Mouse (Mus musculus) midbrain, embryonic 15.5 days (tissue): Measurements from ENCODE around the gene Zfp341. TPM values are rescaled to one million over a fixed set of nuclear protein-coding genes. Genes with fewer than 3 reads are reported as not detected.

ENCODE experiments used
- ATAC-seq: fragments of 200-750 bp; cut with Nextera tagmentation; replicated peaks from 2 replicates; pipeline ENCODE4 v1.8.0; 2017; ENCODE audit warnings: moderate TSS enrichment
- H3K27ac ChIP-seq: fragments of 300-500 bp; sonication (generic); 2 replicates; pipeline ENCODE4 v1.5.1; 2015; ENCODE audit warnings: mild to moderate bottlenecking, inconsistent platforms
- H3K27me3 ChIP-seq: fragments of 300-500 bp; sonication (generic); replicated peaks from 2 replicates; pipeline ENCODE4 v1.6.1; 2015; ENCODE audit warnings: inconsistent platforms
- H3K36me3 ChIP-seq: fragments of 300-500 bp; sonication (generic); replicated peaks from 2 replicates; pipeline ENCODE4 v1.6.1; 2015; ENCODE audit warnings: inconsistent platforms
- H3K4me1 ChIP-seq: fragments of 300-500 bp; sonication (generic); 2 replicates; pipeline ENCODE4 v1.6.1; 2015; ENCODE audit warnings: inconsistent platforms
- H3K4me2 ChIP-seq: fragments of 300-500 bp; sonication (generic); 2 replicates; pipeline ENCODE4 v1.6.1; 2015; ENCODE audit warnings: inconsistent platforms, mild to moderate bottlenecking, moderate library complexity
- H3K4me3 ChIP-seq: fragments of 300-500 bp; sonication (generic); 2 replicates; pipeline ENCODE4 v1.5.1; 2015; ENCODE audit warnings: mild to moderate bottlenecking, inconsistent platforms
- H3K9ac ChIP-seq: fragments of 300-500 bp; sonication (generic); 2 replicates; pipeline ENCODE4 v1.6.1; 2015; ENCODE audit warnings: mild to moderate bottlenecking, inconsistent platforms
- H3K9me3 ChIP-seq: fragments of 300-500 bp; sonication (generic); 2 replicates; pipeline ENCODE4 v1.6.1; 2016; ENCODE audit warnings: inconsistent platforms
- WGBS: fragments of 180-500 bp; shearing (Covaris S2); methylation state at CpG from one replicate; pipeline ENCODE4 v1.1.7; 2015; ENCODE audit warnings: mixed read lengths; 5-methylcytosine and 5-hydroxymethylcytosine counted together
- polyA plus RNA-seq: library from polyadenylated mRNA; unstranded; fragments of >200 nt; fragmentation: Nextera tagmentation; extraction: Ambion mirVana; gene quantifications from 2 replicates; pipeline ENCODE4 v1.2.1, GENCODE M21; 2015

Gene Zfp341
- polyA plus RNA-seq, 1 experiment from 2014 or later = 2.6 TPM

DNA sequence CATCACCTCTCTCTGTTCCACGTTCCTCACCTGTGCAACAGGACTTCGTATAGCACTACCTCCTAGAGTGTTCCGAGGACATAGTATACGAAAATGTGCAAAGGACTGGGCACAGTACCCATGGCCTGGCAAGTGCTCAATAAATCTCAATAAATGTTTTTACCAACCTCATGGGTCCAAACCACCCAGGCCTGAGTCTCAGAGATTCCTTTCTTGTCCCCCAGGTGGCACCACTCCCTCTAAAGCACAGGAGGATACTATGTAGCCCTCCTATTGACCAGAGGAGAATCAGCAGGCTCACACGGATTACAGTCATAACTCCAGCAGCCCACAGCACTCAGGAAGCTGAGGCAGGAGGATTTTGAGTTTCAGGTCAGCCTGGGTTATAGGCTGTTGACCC is 33.5 kb downstream of the Zfp341 start:
- H3K4me3 ChIP-seq = no peak overlapping the region
- no peak overlapping the region for H3K27ac ChIP-seq
- 80% methylated on average over 5 of the region's 5 CpGs for WGBS
- no peaks in the 10 kb centered on the region for H3K27me3 ChIP-seq
- no peak for ATAC-seq
- H3K36me3 ChIP-seq = peaks cover 17% of the 10 kb centered on the region; the same call in 1 of the 2 replicates
- no peak overlapping the region for H3K9ac ChIP-seq
- H3K9me3 ChIP-seq = no peaks in the 10 kb centered on the region
- H3K4me2 ChIP-seq = no peak overlapping the region
- H3K4me1 ChIP-seq = no peaks in the 10 kb centered on the region

DNA sequence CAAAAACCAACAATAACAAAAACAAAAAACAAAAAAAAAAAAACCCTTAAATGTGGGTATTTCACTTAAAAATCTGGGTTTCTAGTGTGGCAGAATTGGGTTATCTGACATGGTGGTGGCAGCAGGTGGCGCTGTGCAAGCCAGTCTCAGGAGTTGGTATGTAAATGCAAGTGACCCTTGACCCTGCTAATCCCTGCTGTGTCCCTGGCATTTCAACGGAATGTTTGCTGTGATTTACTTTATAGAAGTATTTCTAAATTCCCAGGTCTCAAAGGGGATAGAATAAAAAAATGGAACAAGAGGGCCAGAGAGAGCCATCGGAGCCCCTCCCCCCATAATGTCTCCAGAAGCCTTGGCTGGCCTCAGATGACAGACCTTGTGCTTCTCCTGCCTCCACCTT is 35.0 kb downstream of the Zfp341 start:
- no peak overlapping the region for H3K4me2 ChIP-seq
- ATAC-seq = no peak

DNA sequence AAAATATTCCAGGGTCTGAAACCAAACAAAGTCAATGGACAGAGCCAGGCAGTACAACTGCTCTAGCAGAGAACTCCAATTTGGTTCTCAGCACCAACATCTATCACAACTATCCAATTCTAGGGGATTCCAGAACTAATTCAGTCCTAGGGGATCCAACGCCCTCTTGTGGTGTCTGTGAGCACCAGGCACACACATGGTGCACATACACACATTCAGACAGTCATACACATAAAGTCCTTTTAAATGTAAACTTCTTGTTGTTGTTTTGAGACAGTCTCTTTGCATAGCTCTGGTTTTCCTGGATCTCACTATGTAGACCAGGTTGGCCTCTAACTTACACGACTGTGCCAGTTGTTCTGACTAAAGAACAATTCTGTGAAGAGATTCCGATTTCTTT is 37.3 kb downstream of the Zfp341 start:
- no peaks in the 10 kb centered on the region for H3K4me1 ChIP-seq

More for the DNA sequence above, 35.0 kb downstream of the Zfp341 start:
- Histone ChIP-seq H3K4me3 (no peak overlapping the region), H3K27me3 (no peaks in the 10 kb centered on the region), H3K9ac (no peak overlapping the region), H3K9me3 (no peaks in the 10 kb centered on the region), H3K27ac (no peak overlapping the region), H3K36me3 (peaks cover 9% of the 10 kb centered on the region; the same call in 1 of the 2 replicates), H3K4me1 (no peaks in the 10 kb centered on the region)
- 15% methylated on average over 3 of the region's 3 CpGs for WGBS

DNA sequence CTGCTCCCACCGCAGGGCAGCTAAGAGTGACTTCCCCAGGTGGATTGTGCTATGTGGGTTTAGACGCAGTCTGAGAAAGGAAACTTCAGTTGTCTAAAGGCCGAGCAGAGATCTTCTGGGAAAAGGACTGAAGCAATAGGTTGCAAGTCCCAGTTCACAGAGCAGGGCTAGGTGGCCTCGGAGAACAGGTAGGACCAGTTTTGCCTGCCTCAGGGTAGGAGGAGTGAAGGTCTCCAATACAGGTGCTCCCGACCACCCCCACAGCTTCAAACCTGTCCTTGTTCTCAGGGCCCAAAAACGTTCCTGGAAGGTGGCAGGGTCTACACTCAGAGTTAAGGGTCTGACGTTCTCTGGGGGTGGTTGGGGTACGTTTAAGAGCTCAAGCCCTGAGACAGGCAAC is 38.3 kb downstream of the Zfp341 start, which contains the start of gene Chmp4b:
Chmp4b (plus strand) TSS at position 343 of the 400 bp plus-strand sequence.
- Histone ChIP-seq H3K27ac (no peak within 1 kb of the TSS), H3K27me3 (no peaks in the 10 kb centered on the region), H3K9me3 (no peaks in the 10 kb centered on the region), H3K9ac (no peak within 1 kb of the TSS), H3K4me1 (peaks cover 3% of the 10 kb centered on the region; the same call in 1 of the 2 replicates), H3K4me2 (no peak within 1 kb of the TSS), H3K36me3 (no peaks in the 10 kb centered on the region), H3K4me3 (no peak within 1 kb of the TSS)
- ATAC-seq = no peak
- WGBS = 63% methylated on average over 8 of the region's 8 CpGs

More for the DNA sequence above, 37.3 kb downstream of the Zfp341 start:
- Histone ChIP-seq H3K9me3 (no peaks in the 10 kb centered on the region), H3K9ac (no peak overlapping the region), H3K4me2 (no peak overlapping the region), H3K27ac (no peak overlapping the region), H3K4me3 (no peak overlapping the region), H3K27me3 (no peaks in the 10 kb centered on the region), H3K36me3 (no peaks in the 10 kb centered on the region; the same call in 1 of the 2 replicates)
- ATAC-seq = no peak
- WGBS = 82% methylated on average over 3 of the region's 3 CpGs

GRCm38 (mm10) chr2:154654976-154655375 is 41.9 kb downstream of the Zfp341 start:
- no peak overlapping the region for H3K9ac ChIP-seq
- H3K9me3 ChIP-seq = no peaks in the 10 kb centered on the region
- WGBS = 95% methylated on average over 12 of the region's 12 CpGs
- ATAC-seq = no peak
- H3K4me3 ChIP-seq = no peak overlapping the region
- no peak overlapping the region for H3K4me2 ChIP-seq
- no peaks in the 10 kb centered on the region for H3K36me3 ChIP-seq
- no peak overlapping the region for H3K27ac ChIP-seq
- no peaks in the 10 kb centered on the region for H3K27me3 ChIP-seq
- H3K4me1 ChIP-seq = peaks cover 27% of the 10 kb centered on the region

DNA sequence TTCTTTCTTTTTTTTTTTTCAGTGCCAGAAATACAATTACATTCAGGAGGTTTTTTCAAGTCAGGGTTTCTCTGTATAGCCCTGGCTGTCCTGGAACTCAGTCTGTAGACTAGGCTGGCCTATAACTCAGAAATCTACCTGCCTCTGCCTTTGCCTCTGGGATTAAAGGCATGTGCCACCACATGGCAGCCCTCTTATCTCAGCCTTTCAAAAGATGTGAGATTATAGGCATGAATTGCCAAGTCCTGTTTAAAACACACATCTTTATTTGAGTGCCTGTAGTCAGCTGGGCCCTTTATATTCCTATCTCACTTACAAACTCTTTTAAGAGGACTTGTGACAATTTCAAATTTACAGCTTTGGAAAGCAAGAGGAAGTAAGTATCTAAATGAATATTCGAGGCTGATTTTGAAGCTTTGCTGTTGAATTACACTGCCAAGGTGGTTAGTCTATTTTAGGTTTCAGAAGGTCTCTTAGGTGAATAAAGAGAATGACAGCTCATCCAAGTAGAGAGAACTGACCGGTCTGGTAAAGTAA is 42.8 kb downstream of the Zfp341 start:
- Histone ChIP-seq H3K36me3 (0 out of 2 replicates have a peak, but pooled peaks cover 3% of the 10 kb centered on the region), H3K27me3 (no peaks in the 10 kb centered on the region), H3K9ac (no peak overlapping the region), H3K4me3 (no peak overlapping the region), H3K4me1 (peaks cover 32% of the 10 kb centered on the region), H3K9me3 (no peaks in the 10 kb centered on the region), H3K27ac (no peak overlapping the region), H3K4me2 (peak overlapping the region; percentile 49; the same call in 1 of the 2 replicates)
- ATAC-seq = no peak
- WGBS = 94% methylated on average over 2 of the region's 2 CpGs

DNA sequence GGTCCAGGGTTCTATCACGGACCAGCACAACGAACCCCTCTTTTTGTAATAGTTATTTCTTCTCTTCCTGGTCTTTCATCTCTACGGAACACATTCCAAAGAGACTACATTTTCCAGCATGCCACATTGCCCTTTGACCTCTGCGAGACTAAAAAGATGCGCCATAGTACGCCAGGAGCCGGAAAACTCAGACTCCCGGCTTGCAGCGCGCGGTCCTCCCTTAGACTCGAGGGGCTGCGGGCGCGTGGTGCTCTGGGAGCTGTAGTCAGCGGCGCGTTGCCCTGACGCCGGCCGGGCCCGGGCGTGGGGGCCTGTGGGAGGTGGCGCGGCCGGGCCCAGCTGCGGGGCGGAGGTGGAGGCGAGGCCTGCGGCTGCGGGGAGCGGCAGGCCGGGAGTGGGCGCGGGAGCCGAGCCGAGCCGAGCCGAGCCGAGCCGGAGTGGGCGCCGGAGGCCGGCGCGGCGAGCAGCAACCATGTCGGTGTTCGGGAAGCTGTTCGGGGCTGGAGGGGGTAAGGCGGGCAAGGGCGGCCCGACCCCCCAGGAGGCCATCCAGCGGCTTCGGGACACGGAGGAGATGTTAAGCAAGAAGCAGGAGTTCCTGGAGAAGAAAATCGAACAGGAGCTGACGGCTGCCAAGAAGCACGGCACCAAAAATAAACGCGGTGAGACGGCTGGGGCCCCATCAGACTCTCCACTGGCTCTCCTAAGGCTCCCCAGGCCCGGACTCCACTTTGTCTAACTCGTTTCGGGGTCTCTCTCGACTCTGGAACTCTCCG is 43.8 kb downstream of the Zfp341 start:
- WGBS = under 1% methylated on average over 65 of the region's 67 CpGs
- Histone ChIP-seq H3K27ac (peak overlapping the region; percentile 75), H3K4me3 (peak overlapping the region; percentile 59), H3K9ac (peak overlapping the region; percentile 70), H3K4me1 (peaks cover 32% of the 10 kb centered on the region), H3K9me3 (no peaks in the 10 kb centered on the region), H3K27me3 (no peaks in the 10 kb centered on the region), H3K36me3 (0 out of 2 replicates have a peak, but pooled peaks cover 6% of the 10 kb centered on the region), H3K4me2 (peak overlapping the region; percentile 85)
- ATAC-seq = peak; percentile 99

GRCm38 (mm10) chr2:154657486-154658237 is 44.6 kb downstream of the Zfp341 start:
- Histone ChIP-seq H3K27me3 (no peaks in the 10 kb centered on the region), H3K9ac (peak overlapping the region; percentile 70), H3K9me3 (no peaks in the 10 kb centered on the region), H3K36me3 (0 out of 2 replicates have a peak, but pooled peaks cover 6% of the 10 kb centered on the region), H3K4me2 (peak overlapping the region; percentile 85), H3K27ac (peak overlapping the region; percentile 75), H3K4me3 (peak overlapping the region; percentile 59), H3K4me1 (peaks cover 32% of the 10 kb centered on the region)
- peak; percentile 27 for ATAC-seq
- 17% methylated on average over 12 of the region's 12 CpGs for WGBS

- H3K4me1 ChIP-seq = peaks cover 32% of the 10 kb centered on the region
- no peak for ATAC-seq
- peak overlapping the region; percentile 85 for H3K4me2 ChIP-seq
- H3K27ac ChIP-seq = no peak overlapping the region
- peak overlapping the region; percentile 70; the same call in 1 of the 2 replicates for H3K9ac ChIP-seq
- H3K4me3 ChIP-seq = peak overlapping the region; percentile 59; the same call in 1 of the 2 replicates
- 0 out of 2 replicates have a peak, but pooled peaks cover 6% of the 10 kb centered on the region for H3K36me3 ChIP-seq
- no peaks in the 10 kb centered on the region for H3K9me3 ChIP-seq
- H3K27me3 ChIP-seq = no peaks in the 10 kb centered on the region
- WGBS = 77% methylated on average over 4 of the region's 4 CpGs
These were observed 46.0 kb downstream of the Zfp341 start for GRCm38 (mm10) chr2:154659070-154659469.

DNA sequence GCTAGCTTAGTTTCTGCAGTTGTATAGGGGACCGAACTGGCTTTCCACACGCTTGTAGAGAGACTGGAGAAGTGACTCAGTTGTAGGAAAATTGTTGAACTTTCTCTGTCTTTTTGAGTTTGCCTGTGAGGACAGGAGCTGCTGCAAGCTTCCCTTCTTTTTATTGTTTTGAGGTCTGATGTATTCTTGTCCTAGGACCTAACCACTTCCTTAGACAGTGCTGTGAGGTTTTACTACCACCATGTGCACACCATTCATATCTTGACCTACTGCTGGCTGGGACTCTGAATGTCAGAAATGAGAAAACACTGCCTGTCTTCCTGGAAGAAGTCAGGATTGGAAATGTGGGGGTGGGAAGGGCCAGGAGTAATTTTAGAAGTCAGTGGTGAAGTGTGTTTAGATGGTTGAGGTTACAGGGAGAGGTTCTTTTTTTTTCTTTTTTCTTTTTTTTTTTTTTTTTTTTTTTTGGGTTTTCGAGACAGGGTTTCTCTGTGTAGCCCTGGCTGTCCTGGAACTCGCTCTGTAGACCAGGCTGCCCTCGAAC is 46.5 kb downstream of the Zfp341 start:
- Histone ChIP-seq H3K4me3 (no peak overlapping the region), H3K27ac (no peak overlapping the region), H3K9me3 (no peaks in the 10 kb centered on the region), H3K9ac (no peak overlapping the region), H3K4me2 (peak overlapping the region; percentile 85; the same call in 1 of the 2 replicates), H3K36me3 (0 out of 2 replicates have a peak, but pooled peaks cover 6% of the 10 kb centered on the region), H3K4me1 (peaks cover 32% of the 10 kb centered on the region), H3K27me3 (no peaks in the 10 kb centered on the region)
- ATAC-seq = no peak
- 94% methylated on average over 3 of the region's 5 CpGs for WGBS

- Histone ChIP-seq H3K4me1 (no peaks in the 10 kb centered on the region), H3K9ac (no peak overlapping the region), H3K27me3 (no peaks in the 10 kb centered on the region), H3K36me3 (no peaks in the 10 kb centered on the region), H3K4me2 (no peak overlapping the region), H3K27ac (no peak overlapping the region), H3K9me3 (no peaks in the 10 kb centered on the region), H3K4me3 (no peak overlapping the region)
- ATAC-seq = no peak
- WGBS = 91% methylated on average over 7 of the region's 7 CpGs
These were observed 55.6 kb downstream of the Zfp341 start for GRCm38 (mm10) chr2:154668680-154669079.

DNA sequence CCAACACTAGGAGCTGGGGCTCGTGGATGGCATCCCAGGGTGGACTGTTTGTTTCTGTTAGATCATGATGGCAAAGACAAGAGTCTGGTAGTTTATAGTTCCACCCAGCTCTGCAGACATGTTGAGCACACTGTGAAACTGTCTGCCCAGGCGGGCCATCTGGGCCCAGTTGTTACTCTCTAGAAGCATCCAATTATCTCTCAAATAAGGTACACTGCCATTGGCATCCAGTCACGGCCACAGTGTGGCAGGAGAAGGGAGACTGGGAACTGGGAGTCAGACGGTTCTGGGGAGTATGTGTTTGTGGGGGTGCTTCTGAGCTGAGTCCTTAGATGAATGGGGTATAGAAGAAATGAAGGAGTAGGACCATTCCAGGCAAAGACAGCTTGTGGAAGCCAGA is 57.0 kb downstream of the Zfp341 start:
- 81% methylated on average over 4 of the region's 4 CpGs for WGBS
- H3K27ac ChIP-seq = no peak overlapping the region
- no peak for ATAC-seq

More for the DNA sequence above, 57.0 kb downstream of the Zfp341 start:
- Histone ChIP-seq H3K9me3 (no peaks in the 10 kb centered on the region), H3K27me3 (no peaks in the 10 kb centered on the region), H3K4me3 (no peak overlapping the region), H3K36me3 (no peaks in the 10 kb centered on the region), H3K4me2 (no peak overlapping the region), H3K9ac (no peak overlapping the region), H3K4me1 (no peaks in the 10 kb centered on the region)
